Mouse (Mus musculus) left cerebral cortex, postnatal 10 days (tissue): ENCODE measurements around the gene Rasgef1c. TPM values are rescaled to one million over a fixed set of nuclear protein-coding genes. Genes with fewer than 3 reads are reported as not detected.
A peak's percentile ranks its signal among the peaks of the same experiment; 100 is the strongest.

ENCODE experiments used
- DNase-seq, 2 experiments: peaks; one replicate each; pipeline ENCODE4 v3.0.0; 2021 to 2022; ENCODE audit warnings: low spot score in 2 of 2, mixed read lengths in 1 of 2; ENCODE audit errors: extremely low spot score in 1 of 2
- intact Hi-C: fragments of 180-260 bp; cut with DNase I; formaldehyde crosslinking; loops from one replicate; pipeline ENCODE4 v1.15.1; 2025
- total RNA-seq, 2 experiments: library from RNA; stranded (reverse); gene quantifications; 2 replicates each; pipeline ENCODE4 v1.2.3; 2021

Gene Rasgef1c
- 10 to 100 TPM; 17.5 to 20.2 TPM for total RNA-seq

DNA sequence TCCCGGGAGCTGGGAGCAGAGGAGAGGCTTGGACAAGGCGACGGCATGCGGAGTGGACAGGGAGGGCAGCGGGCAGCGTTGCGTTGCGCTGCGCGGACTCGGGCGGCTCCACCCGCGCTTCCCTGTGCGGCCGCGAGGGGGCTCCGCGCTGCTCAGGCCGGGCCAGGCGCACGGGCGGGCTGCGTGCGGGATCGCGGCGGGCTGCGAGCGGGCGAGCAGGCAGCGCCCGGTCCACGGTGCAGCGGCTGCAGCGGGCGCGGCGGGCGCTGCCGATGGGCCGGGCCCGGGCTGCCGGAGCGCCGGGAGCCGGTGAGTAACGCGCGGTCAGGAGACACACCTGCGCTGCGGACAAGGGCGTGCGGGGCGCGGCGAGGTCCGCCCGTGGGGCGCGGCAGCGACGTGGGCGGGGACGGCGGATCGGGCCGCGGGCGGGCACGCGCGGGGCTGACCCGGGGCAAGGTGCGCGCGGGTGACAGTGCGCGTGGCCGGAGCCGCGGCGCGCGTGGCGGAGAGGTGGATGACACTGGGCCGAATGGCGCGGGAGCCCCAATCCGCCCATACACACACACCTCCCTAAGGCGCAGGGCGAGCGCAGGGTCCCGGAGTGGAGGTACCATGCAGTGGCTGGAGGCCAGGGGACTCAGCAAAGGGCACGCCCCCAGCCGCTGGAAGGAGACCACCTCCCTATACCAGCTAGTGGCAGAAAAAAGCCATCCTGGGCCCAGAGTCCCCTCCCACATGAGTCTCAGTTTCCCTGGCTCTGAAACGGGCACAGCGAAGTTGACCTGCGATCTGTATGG is at the start of gene Rasgef1c:
Gene Rasgef1c (plus strand): TSS at position 177 of the 800 bp plus-strand sequence.
- intact Hi-C loops: loop anchor here (5.0 kb wide), 1 partner anchor 55 kb away; no protein-coding TSS in a partner anchor
- DNase-seq: peak; percentile 39 to 82

DNA sequence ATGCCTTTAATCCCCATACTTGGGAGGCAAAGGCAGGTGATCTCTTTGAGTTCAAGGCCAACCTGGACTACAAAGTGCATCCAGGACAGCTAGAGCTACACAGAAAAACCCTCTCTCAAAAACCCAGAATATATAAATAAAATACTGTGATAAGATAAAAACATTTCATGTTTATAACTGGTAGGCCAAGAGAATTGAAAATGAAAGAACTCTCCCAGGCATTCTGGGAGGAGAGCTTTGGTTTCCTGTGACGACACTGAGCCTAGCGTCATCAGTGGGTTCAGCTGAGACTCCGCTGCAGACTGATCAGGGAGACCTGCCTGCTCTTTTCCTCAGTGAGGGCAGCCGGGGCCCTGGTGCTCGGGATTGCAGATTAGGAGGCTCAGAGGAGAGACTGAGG is 46.5 kb upstream of the Rasgef1c start:
- intact Hi-C loops: no loop called here
- no peak for DNase-seq

DNA sequence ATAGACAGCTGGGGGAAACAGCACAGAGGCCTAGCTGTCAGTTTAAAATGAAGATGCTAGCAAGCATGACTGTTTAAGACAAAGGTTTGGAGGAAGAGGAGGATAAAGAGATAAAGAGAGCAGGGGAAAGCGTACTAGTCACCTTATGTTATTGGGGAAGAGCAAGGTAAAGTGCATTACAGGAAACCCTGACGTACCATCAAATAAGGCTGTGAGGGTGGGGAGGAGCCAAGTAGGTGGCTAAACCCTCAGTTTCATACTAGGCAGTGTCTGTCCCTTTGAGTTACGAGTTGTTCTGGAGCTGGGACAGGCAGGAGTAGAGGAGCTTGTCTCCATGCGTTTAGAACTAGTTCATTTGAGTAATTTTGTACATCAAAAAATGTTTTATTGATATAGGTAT is 40.5 kb upstream of the Rasgef1c start:
- intact Hi-C loops: no loop called here
- no peak for DNase-seq

DNA sequence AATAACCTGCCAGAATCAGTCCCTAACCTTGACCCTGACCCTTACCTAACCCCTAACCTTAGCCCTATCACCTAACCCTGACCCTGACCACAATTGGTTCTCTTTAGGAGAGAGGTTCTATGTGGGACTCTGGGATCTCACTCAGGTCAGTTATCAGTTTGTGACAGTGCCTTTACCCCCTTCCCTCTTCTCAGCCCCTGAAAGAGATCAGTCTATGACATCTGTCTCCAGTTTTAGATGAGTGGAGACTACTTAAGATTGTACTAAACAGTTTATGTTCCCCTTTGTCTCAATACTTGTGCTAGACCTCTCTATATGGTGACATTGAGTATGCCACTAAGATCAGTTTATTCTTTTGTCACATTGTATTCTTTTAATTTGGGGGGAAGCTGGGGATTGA is 37.7 kb upstream of the Rasgef1c start:
- intact Hi-C loops: no loop called here
- DNase-seq: no peak

DNA sequence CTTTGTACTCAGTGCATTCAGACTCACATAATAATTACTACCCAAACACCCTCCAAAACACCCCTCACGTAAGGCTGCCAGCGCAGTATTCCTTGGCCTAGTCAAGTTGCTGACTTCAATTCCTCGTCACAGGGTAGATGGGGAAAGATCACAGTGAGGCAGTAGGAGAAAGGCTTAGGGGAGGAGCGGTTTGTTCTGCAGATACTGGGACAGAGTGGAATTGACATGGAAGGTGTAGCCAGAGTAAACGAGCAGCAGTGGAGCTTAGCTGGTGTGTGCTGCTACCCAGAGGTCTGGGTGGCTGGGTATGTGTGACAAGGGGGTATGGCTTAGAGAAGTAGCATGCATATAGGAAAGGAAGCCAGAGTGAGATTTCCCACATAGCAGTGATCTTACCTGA is 34.3 kb upstream of the Rasgef1c start:
- DNase-seq: no peak
- intact Hi-C loops: loop anchor here (5.0 kb wide), 1 partner anchor 140 kb away; no protein-coding TSS in a partner anchor

DNA sequence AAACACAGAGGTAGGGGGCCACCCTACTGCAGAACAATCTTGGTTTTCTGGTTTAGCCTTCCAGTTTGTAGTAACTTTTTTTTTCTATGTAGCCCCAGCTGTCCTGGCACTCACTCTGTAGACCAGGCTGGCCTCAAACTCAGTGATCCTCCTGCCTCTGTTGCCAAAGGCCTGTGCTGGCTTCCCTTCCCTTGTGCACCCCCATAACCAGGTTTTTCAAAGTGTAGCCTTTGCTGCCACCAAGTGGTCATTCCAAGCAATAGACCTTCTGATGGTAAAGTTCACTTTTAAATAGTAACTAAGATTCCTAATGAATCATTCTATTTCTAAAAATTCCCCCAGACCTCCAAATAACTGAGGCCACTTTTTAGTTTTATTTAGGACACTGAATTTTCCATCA is 31.9 kb upstream of the Rasgef1c start:
- peak in 1 of 2 experiments; percentile 48 for DNase-seq
- intact Hi-C loops: loop anchor here (5.0 kb wide), 1 partner anchor 142 kb away; no protein-coding TSS in a partner anchor

DNA sequence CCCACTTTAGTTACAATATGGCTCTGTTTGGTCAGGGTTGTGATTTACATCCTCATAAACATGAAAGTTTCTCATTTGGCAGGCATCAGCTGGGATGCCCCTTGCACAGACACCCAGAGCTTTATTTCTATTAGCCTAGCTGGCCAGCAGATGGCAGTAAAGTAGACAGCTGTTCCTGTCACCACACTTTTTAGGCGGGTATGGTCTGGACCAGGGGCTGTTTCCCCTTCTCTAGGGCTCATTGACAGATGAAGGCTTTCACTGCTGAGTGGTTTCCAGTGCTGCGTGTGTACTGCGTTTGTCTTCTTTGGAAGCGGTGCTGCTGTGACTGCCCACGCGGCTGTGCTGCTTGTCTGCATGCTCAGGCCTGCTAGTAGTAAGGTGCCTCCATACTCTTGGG is 29.7 kb upstream of the Rasgef1c start:
- DNase-seq: peak; percentile 27 to 48
- intact Hi-C loops: no loop called here

DNA sequence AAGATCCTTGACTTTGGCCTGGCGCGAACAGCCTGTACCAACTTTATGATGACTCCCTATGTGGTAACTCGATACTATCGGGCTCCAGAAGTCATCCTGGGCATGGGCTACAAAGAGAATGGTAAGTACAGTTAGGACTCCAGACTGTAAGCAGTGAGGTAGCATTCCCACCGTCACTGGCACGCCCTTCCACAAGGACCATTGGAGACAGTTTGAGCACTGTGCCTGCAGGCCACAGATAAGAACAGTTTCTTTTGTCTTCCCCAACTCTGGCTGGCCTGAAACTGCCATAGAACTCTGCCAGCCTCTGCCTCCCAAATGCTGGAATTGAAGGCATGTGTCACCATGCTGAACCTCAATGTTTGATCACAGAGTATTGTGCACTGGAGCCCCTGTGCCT is 28.9 kb upstream of the Rasgef1c start:
- DNase-seq: no peak
- intact Hi-C loops: no loop called here

DNA sequence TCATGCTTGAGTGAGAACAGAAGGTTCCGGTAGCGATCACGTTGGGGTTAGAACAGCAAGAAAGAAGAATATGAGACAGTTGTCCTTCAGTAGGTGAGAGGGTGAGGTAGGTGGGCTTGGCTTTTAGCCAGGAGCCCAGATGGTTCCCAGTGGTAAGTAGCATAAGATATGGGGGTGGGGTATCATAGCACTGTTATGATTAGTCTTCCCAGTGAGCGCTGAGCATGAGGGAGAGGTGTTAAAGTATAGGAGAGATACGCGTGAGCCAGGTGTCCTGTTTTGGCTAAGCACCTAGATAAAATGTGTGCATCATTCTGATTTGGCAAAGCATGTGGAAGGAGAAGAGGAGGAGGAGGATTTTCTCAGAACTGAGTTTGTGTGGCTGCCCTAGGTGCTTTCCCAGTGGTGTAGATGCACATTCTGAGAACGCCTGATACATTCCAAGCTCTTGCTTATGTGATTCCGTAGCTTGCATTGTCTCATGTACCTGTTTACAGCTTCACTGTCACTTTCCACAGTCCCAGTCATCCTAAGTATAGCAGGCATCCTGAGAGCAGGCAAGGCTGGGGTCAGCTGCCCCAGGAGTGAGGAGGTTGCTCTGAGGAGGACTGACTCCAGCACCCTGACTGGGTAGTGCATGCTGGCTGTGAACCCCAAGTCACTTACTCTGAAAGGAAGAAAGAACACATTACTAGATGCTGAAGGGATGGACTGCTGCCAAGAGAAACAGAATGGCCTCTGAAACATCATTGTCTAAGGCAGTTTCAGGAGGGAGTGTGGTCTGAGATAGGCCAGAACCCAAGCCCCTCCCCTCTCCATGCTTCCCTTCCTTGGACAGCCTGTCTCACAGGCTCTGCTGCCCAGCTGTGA is 24.5 kb upstream of the Rasgef1c start:
- intact Hi-C loops: no loop called here
- no peak for DNase-seq

DNA sequence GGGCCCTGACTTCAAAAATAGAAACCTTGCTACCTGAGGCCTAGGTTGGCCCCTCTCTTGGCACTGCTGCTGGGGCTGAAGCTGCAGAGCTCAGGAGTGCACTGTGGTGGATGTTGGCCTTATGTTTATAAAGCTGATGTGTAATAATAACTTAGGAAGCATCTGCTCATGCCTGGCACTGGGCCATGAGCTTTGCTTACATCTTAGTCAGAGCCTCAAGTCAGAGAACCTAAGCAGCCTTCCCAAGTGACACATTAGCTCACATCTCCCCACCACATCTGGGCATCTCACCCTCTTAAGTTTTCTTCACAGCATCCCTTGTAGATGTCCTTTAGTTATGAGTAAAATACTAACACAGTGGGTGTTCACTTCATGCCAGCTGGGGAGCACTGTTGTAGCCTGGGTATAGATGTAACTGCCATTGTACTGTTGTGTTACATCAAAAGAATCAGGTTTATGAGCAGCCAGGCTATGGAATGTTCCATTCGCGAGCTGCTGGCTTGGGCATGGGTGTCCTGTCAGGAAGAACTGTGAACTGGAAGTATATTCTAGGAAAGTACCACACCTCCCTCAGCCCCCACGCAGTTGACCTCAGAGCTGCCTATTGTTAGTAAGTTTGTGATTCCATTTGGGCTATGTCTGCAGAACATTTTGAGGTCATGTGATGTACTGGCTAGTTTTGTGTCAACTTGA is 21.5 kb upstream of the Rasgef1c start:
- intact Hi-C loops: no loop called here
- DNase-seq: peak in 1 of 2 experiments; percentile 74

DNA sequence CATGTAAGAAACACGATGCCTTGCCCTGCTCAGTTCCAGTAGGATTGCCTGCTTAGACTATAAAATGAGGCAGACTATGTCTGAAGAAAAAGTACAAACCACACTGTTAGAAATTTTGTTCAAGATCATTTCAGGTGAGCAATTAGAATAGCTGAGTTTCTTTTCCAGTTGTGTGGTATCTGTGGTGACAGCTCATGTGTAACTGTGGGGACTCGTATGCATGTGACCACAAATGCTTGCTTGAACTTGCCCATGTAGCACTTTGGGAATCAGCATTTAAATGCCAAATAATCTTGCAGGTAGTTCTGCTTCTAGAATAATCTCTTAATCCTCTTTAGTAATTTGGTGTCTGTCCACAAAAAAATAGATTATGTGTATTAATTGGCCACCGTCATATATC is 18.2 kb upstream of the Rasgef1c start:
- intact Hi-C loops: no loop called here

DNA sequence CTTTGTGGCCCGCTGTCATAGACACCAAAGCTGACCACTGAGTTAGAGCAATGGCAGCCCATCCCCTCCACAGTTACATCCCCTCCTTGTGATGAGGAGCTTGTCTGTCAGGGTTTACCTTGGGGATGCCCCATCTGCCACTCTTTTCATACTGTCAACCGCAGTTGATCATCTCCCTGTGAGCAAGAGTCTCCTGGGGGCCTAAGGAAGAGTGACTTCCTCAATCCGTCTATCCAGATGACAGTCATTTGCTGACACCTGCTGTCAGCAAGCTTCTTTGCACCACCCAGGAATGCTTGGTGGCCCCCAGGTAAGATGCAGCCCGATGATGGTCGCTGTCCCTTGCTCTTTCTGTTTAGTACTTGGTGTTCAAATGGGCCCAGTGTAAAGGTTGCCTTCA is 13.2 kb upstream of the Rasgef1c start:
- intact Hi-C loops: no loop called here
- DNase-seq: no peak

More for the DNA sequence above, 18.2 kb upstream of the Rasgef1c start:
- no peak for DNase-seq

DNA sequence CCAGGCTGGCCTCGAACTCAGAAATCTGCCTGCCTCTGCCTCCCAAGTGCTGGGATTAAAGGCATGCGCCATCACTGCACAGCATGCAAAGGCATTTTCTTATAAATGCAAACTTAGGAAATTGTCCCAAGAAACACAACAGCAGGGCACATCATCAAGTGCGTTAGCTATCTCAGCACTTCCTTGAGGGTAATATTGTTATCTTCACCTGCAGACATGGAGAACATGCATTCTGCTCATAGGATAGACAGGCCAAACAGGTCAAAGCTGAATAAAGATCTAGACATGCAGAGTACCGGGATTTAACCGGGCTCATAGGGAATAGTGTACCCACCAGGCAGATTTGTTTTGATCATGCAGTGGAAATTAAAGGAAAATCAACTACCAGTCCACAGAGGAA is 9.6 kb upstream of the Rasgef1c start:
- intact Hi-C loops: no loop called here
- DNase-seq: no peak

DNA sequence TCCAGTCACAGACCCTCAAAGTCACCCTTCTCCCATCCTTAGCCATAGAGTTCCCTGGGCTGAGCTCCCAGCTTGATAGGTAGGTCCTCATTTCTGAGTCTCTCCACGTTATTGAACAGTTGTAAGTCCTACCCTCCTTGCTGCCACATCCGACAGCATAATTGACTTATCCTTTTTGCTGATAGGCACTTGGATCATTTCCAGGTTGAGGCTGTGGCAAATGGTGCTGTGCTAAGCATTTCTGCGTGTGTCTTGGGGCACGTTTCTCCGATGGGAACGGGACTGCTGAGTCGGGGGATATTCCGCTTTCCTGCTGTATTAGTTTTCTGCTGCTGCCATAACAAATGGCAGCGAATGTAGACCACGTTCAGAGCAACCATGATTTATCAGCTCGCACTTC is 7.8 kb upstream of the Rasgef1c start:
- intact Hi-C loops: no loop called here
- no peak for DNase-seq

DNA sequence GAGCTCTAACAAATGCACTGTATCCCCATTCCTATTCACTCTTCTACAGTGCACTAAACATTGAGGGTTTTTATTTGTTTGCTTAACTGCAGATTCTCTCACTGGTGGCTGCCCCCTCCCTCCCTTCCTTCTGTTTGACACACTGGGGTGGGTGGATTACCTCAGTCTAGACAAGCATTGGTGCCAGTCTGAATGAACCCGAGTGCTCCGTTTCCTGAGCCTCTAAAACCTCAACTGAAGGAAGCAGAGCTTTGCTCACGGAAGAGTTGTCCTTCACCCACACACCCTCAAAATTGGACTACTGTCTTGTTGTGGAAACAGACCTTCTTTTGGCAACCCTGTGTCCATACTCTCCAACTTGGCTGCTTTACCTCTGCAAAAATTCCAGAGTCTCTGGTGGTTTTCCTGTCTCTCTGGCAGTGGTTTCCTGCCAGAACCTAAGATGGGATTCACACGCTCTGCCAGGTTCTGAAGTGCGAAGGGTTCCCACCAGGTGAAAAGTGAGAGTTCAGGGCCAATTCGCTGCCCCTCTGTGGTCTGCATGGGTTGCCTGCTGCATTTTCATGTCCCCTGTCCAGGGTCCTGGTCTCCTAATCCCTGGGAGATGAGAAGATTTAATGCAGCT is 5.6 kb upstream of the Rasgef1c start:
- DNase-seq: no peak
- intact Hi-C loops: no loop called here

DNA sequence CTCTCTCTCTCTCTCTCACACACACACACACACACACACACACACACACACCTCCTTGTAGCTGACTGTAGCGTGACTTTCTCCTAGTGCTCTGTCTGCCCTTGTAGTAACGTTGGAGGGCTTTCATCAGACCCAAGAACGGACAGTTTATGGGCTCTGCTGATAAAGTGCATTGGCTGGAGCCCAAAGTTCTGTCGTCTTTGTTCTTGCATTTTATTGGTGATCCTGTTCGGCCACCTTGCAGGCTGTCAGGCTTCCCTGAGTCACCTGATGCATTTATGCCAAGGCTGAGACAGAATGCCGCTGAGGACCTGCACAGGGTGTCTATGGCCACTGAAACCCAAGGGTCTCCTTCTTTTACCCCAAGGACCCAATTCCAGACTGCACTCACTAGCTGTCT is 1.6 kb upstream of the Rasgef1c start:
- intact Hi-C loops: loop anchor here (5.0 kb wide), 1 partner anchor 57 kb away; no protein-coding TSS in a partner anchor
- no peak for DNase-seq

DNA sequence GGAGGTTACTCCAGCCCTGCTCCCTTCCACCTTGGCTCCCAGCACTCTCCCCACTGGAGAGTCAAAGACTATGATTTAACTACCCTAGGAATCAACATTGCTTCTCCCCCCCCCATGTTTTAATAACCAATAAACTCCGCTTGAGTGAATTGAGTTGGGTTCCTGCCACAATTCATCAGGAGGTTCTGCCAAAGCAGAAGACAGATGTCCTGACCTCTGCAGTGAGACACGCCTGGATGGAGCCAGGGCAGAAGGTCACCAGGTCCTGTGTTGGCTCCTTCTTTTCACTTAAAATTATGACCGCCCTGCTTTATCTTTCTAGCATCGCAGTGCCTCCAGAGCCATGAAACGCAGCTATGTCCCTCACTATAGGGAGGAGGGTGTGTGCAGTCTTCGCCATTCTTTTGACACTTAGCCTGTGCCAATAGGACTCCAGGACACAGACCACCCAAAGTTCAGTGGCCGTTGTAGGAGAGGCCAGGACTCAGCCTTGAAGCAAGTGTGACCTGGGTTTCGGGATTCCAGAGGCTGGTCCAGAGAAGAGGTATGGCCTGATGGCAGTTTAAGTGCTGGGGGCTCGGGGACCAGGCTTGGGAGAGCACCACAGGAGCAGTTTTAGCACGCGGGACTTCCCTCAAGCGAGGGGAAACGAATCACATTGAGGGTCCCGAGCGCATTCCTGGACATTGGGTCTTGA is 525 bp upstream of the Rasgef1c start:
- intact Hi-C loops: loop anchor here (5.0 kb wide), 1 partner anchor 56 kb away; no protein-coding TSS in a partner anchor
- no peak for DNase-seq

DNA sequence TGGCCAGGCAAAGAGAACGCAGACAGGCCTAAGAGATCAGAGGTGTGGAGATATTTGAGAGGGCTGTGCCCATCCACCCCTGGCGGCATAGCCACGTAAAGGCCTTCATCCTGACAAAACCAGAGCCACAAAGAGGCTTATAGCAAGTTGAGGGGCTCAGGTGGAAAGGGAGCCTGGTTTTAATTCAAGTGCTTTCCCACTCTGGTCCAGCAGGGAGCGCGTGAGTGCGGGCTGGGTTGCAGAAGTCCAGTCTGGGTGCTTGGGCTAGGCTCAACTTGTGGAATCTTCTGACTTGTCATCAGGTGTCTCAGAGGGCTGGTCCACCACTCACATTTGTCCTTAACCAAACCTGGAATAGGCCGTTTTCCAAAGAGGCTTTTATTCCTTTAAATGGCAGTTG is 1.7 kb downstream of the Rasgef1c start:
- peak; percentile 40 to 70 for DNase-seq
- intact Hi-C loops: loop anchor here (5.0 kb wide), 1 partner anchor 54 kb away; no protein-coding TSS in a partner anchor
